Mouse (Mus musculus) spleen, adult 2 months (tissue): ENCODE results near the gene Serpind1.

Experiments used
- CTCF ChIP-seq: fragments of 200-500 bp; IDR thresholded peaks from 2 replicates; pipeline ENCODE4 v1.5.1; 2011; ENCODE audit warnings: mild to moderate bottlenecking, inconsistent platforms; ENCODE audit not compliant: insufficient read depth, insufficient read length, insufficient replicate concordance; ENCODE audit errors: extremely low read depth
- POLR2A ChIP-seq: fragments of 200-500 bp; IDR thresholded peaks from 2 replicates; pipeline ENCODE4 v1.6.1; 2011; ENCODE audit warnings: low read depth, low read length, inconsistent platforms

GRCm38 (mm10) chr16:17316554-17316953, 14.6 kb upstream of the Serpind1 start:
- no peak for TF ChIP-seq POLR2A
- no peak for TF ChIP-seq CTCF
